ENCODE assay signal across 8 mouse cellular contexts in genomic region chr5:143623356-143624295, GRCm38 (mm10). TPM values are rescaled to one million over a fixed set of nuclear protein-coding genes. Genes with fewer than 3 reads are reported as not detected.
A peak's percentile ranks its signal among the peaks of the same experiment; 100 is the strongest.
DNase-seq lines count a peak whose midpoint lies in the region; ATAC-seq and TF ChIP-seq lines count a peak whose summit lies in the region.

No protein-coding gene starts in this region.

- H3K4me1 ChIP-seq in spleen, adult 2 months (ENCODE audit: control insufficient read depth, insufficient read depth, insufficient read length): peaks cover 3% of the 10 kb centered on the region
- H3K4me1 ChIP-seq in kidney, postnatal 0 days (replicated peaks; ENCODE audit: insufficient read depth, low read length): peaks cover 17% of the 10 kb centered on the region

- H3K36me3 ChIP-seq in spleen, adult 2 months (ENCODE audit: control insufficient read depth, insufficient read depth, low read length): no peaks in the 10 kb centered on the region
- no peaks in the 10 kb centered on the region for H3K36me3 ChIP-seq in kidney, postnatal 0 days (ENCODE audit: insufficient read depth, low read length)
- H3K36me3 ChIP-seq in myocyte (ENCODE audit: control insufficient read depth, insufficient read depth): no peaks in the 10 kb centered on the region

- peak; percentile 53; the same call in 1 of the 2 replicates for ATAC-seq in frontal cortex, adult (ENCODE audit: low TSS enrichment)
- no peak for ATAC-seq in kidney, postnatal 0 days (replicated peaks; ENCODE audit: low FRiP score, low read depth)
- no peak for ATAC-seq in monocyte, adult 5-6 weeks (replicated peaks; ENCODE audit: insufficient number of reproducible peaks, low FRiP score, low TSS enrichment, poor library complexity, severe bottlenecking)

- H3ac ChIP-seq in myocyte (ENCODE audit: control insufficient read depth, insufficient read length): peak overlapping the region; percentile 71

- peaks cover 4% of the 10 kb centered on the region; the same call in 1 of the 2 replicates for H3K27me3 ChIP-seq in spleen, adult 2 months (ENCODE audit: control insufficient read depth, insufficient read depth, low read length)
- H3K27me3 ChIP-seq in kidney, postnatal 0 days (ENCODE audit: insufficient read depth, low read length): no peaks in the 10 kb centered on the region
- H3K27me3 ChIP-seq in myocyte (ENCODE audit: control insufficient read depth, insufficient read depth, insufficient read length): no peaks in the 10 kb centered on the region

- no peak for DNase-seq in frontal cortex, postnatal 14 days (ENCODE audit: low spot score in 2 of 2)
- DNase-seq in spleen, adult 2 months (ENCODE audit: low read depth in 1 of 2, low spot score in 2 of 2): no peak
- DNase-seq in spleen, postnatal 4 days (ENCODE audit: low spot score in 2 of 2): no peak
- no peak for DNase-seq in kidney, postnatal 0 days (ENCODE audit: low spot score)
- DNase-seq in embryo, embryonic 11 days: no peak

- H3K4me2 ChIP-seq in kidney, postnatal 0 days (ENCODE audit: low read length): peak overlapping the region; percentile 74
- peak overlapping the region; percentile 70 for H3K4me2 ChIP-seq in myocyte (ENCODE audit: low read depth)

- no peaks in the 10 kb centered on the region for H3K9me3 ChIP-seq in kidney, postnatal 0 days (replicated peaks; ENCODE audit: low read length)

- no peak for TF ChIP-seq POLR2A in spleen, adult 2 months (IDR thresholded peaks at IDR 0.05; ENCODE audit: low read depth, low read length)
- no peak for TF ChIP-seq POLR2A in myocyte (IDR thresholded peaks at IDR 0.05; ENCODE audit: insufficient read length, low read depth)

- H3K79me2 ChIP-seq in myocyte (ENCODE audit: control insufficient read depth, insufficient read depth): peaks cover 63% of the 10 kb centered on the region

- WGBS in spleen, adult 2 months: 42% methylated on average over 19 of the region's 19 CpGs
- WGBS in kidney, postnatal 0 days: 19% methylated on average over 19 of the region's 19 CpGs

- no peak for TF ChIP-seq CTCF in spleen, adult 2 months (IDR thresholded peaks at IDR 0.05; ENCODE audit: extremely low read depth, insufficient read depth, insufficient read length, insufficient replicate concordance)
- no peak for TF ChIP-seq CTCF in kidney, postnatal 0 days (IDR thresholded peaks at IDR 0.05; ENCODE audit: low read depth)

- peak overlapping the region; percentile 9 for H3K4me3 ChIP-seq in spleen, adult 2 months (ENCODE audit: extremely low read depth, insufficient read depth, insufficient read length)
- peak overlapping the region; percentile 67 for H3K4me3 ChIP-seq in kidney, postnatal 0 days (replicated peaks; ENCODE audit: low read depth, low read length)
- H3K4me3 ChIP-seq in myocyte: peak overlapping the region; percentile 61

- H3K9ac ChIP-seq in kidney, postnatal 0 days (ENCODE audit: low read depth, low read length): peak overlapping the region; percentile 86

- H3K27ac ChIP-seq in spleen, adult 2 months (ENCODE audit: insufficient read depth, low read length): no peak overlapping the region; the same call in 1 of the 2 replicates
- peak overlapping the region; percentile 43 for H3K27ac ChIP-seq in kidney, postnatal 0 days

TF ChIP-seq in myocyte, 11 proteins besides CTCF, POLR2A, EP300 and RAD21:
- TF ChIP-seq E2F4 (IDR thresholded peaks at IDR 0.05; ENCODE audit: insufficient read depth) (no peak), MAX (IDR thresholded peaks at IDR 0.05; ENCODE audit: low read depth) (no peak), TCF12 (IDR thresholded peaks at IDR 0.05; ENCODE audit: insufficient read depth, poor library complexity, severe bottlenecking) (no peak), POLR2AphosphoS2 (IDR thresholded peaks at IDR 0.05; ENCODE audit: insufficient read length, low read depth) (no peak), TCF3 (IDR thresholded peaks at IDR 0.05; ENCODE audit: insufficient read length, low read depth) (no peak), MYOD1 (IDR thresholded peaks at IDR 0.05; ENCODE audit: control insufficient read depth in 1 of 3, insufficient read length in 2 of 3, low read depth in 2 of 3) (no peak), USF1 (IDR thresholded peaks at IDR 0.05; ENCODE audit: low read depth) (no peak), CEBPB (IDR thresholded peaks at IDR 0.05; ENCODE audit: insufficient read depth, poor library complexity, severe bottlenecking) (no peak), MYOG (IDR thresholded peaks at IDR 0.05; ENCODE audit: control insufficient read depth in 1 of 3, insufficient read depth in 1 of 3, insufficient read length in 2 of 3, low read depth in 2 of 3) (no peak), SRF (IDR thresholded peaks at IDR 0.05; ENCODE audit: control insufficient read depth, insufficient read length, low read depth) (no peak), REST (IDR thresholded peaks at IDR 0.05; ENCODE audit: insufficient read depth, insufficient read length) (no peak)

RNA-seq across cellular contexts. Expression of gene Cyth3, which starts 1.4 kb away (rescaled TPM):
- 12.3 and 15.2 TPM in 2 replicates for polyA plus RNA-seq in spleen, adult 2 months (2012; rRNA removed)
- 74.3 and 76.7 TPM in 2 replicates for polyA plus RNA-seq in kidney, postnatal 0 days (2015; fragmentation: Nextera tagmentation; extraction: Ambion mirVana)
- polyA plus RNA-seq in myocyte (2012; fragmentation: generic; extraction: Trizol): 18.5 TPM
- 129 to 134 TPM (median 132 TPM) in 3 replicates for total RNA-seq in monocyte, adult 5-6 weeks (2017)

Comparison
In these comparisons a context has a peak if more than half of its experiments do, and no peak if none do; other contexts are left out.
1. H3K4me3 ChIP-seq: peak in every context shown above with its lines; median percentile 67 in kidney, postnatal 0 days; 61 in myocyte; 9 in spleen, adult 2 months.